Mouse (Mus musculus) cerebellum, adult 9-11 months (tissue): ENCODE measurements around the gene Pip4k2b.

Experiments used
- DNase-seq: peaks from one replicate; pipeline ENCODE4 v3.0.0; 2022

Gene Pip4k2b

GRCm38 (mm10) chr11:97689861-97690260 lies 54.6 kb downstream of the Pip4k2b start:
- DNase-seq, result peak; percentile 65

GRCm38 (mm10) chr11:97687061-97687460 lies 57.4 kb downstream of the Pip4k2b start:
- no peak for DNase-seq

DNA sequence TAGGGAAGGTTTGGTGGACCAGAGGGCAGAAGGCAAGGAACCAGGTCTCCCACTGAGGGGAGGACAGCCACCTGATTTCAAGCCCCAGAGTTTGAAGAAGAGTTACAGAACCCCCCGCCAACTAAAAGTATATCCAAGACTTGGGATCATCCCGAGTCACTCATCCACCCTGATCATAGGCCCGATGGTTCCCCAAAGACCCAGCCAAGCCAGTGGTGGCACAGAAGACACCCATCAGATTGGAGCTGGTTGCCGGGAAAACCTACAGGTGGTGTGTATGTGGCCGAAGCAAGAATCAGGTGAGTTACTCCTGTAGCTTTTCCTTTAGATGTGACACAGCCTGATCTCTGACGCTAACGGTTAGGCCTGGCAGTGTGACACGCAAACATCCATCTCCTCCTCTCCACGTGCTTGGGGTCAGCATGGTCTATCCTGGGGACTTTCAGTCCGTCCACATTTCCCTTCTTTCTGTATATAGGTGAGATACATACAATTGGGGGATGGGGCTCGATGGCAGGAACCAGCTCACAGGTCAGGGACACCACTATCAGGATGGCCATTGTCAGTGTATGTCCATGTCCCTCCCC lies 58.1 kb downstream of the Pip4k2b start:
- peak; percentile 59 for DNase-seq

- peak; percentile 95 for DNase-seq
Measured at GRCm38 (mm10) chr11:97685613-97686321, 58.7 kb downstream of the Pip4k2b start, which contains the start of gene Cisd3. Gene Cisd3 (plus strand): TSS chr11:97685826.

- DNase-seq, result peak; percentile 60
Measured at GRCm38 (mm10) chr11:97684766-97685165, 59.7 kb downstream of the Pip4k2b start.

DNA sequence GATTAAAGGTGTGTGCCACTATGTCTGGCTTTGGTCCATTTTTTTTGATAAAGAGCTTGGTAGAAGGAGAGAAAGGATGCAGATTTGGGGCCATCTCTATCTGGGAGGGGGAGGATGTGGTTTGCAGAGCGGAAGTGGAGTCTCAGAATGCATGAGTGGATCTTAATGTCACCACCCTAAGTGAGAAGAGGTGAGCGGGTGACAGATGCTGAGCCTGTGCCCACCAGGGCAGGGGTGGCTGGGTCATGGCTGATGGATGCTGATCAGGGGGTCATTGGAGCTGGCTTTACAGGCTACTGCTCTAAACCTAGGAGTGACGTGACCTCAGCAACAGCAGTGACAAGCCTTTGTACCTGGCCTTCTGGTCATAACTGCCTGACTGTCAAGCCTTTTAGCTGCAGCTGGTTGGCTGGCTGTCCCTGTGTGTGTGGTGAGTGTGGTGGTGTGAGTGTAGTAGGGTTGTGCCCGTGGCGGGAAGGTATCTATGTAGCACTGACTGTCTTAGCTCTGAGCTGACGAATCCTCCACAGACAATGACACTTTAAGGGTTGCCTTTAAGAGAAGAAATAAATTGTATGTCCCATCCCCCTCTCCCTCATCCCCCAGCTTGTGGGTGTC lies 60.3 kb downstream of the Pip4k2b start:
- DNase-seq, result no peak

DNA sequence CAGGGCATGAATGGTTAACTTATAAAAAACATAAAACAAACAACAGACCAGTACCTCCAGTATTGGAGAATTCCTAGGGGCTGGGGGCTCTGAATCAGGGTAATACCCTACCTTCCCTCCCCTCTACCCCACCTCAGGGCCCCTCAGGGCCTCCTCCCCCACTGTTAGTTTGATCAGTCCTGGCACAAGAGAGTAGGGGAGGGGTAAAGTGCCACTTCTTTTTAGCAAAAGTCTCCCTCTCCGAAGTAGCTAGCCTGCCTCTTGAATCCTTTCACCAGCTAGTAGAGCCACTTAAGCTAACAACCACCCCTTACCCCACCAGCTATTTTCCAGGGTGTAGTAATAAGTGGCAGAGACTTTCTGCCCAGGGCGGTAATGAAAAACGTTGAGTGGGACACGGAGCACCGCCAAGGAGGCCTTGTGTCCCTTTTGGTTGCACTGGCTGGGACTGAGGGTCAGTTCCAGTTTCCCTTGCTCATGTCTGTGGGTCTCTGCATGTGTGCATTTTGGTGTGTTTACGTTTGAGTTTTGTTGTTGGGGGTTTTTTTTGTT lies 61.9 kb downstream of the Pip4k2b start:
- no peak for DNase-seq

GRCm38 (mm10) chr11:97680430-97680829 lies 64.1 kb downstream of the Pip4k2b start:
- no peak for DNase-seq

DNA sequence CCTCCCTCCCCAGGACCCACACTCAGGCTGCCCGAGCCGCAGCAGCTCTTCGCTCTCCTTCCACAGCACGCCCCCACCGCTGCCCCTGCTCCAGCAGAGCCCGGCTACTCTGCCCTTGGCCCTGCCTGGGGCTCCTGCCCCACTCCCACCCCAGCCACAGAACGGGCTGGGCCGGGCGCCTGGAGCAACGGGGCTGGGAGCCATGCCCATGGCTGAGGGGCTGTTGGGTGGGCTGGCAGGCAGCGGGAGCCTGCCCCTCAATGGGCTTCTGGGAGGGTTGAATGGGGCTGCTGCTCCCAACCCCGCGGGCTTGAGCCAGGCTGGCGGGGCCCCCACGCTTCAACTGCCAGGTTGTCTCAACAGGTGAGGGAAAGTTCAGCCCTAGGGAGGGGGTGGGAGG lies 66.2 kb downstream of the Pip4k2b start:
- no peak for DNase-seq

- no peak for DNase-seq
Measured at GRCm38 (mm10) chr11:97677842-97678241, 66.7 kb downstream of the Pip4k2b start.

DNA sequence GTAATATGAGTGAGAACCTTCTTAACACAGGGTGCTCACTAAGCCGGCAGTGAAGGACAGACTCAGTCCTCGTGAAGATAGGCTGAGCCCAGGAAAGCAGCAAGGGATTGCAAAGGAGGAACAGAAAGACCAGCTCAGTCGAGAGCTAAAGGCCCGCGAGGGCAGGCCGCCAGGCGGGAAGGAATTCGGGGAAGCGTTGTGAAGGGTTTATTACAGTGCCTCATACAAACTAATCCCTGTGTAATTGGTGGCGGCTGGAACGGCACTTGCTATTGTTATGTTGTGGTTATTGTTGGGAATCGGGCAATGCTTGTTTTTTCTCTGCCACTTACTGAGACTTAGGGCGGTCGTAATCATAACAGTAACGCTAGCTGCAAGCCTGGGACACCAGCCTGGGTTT lies 67.1 kb downstream of the Pip4k2b start:
- no peak for DNase-seq

DNA sequence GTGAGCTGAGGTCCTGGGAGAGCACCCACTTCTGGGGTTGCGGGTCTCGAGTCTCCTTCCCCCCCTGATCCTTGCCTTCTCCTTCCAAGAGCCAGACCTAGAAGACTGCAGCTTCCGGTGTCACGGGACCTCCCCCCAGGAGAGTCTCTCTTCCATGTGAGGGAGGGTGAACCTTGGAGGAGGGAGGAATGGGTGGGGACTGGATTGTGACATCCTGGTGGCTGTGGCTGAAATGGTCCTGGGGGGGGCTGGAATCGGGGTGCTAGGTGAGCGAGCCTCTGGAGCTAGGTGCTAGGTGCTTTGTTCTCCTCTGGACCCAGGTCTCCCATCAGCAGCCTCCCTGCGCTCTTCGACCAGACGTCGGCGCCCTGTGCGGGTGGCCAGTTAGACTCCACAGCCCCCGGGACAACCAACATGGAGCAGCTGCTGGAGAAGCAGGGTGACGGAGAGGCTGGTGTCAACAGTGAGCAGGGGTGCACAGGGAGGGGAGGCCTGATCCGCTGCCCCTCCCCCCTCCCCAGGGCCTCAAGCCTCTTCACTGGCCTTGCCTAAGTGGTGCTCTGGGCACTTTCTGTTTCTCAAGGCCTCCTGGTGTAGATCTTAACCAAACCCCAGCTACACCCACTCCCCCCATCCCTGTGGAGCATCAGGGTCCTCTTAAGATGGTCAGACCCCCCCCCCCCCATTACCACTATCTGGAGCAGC lies 68.3 kb downstream of the Pip4k2b start:
- DNase-seq, result no peak

DNA sequence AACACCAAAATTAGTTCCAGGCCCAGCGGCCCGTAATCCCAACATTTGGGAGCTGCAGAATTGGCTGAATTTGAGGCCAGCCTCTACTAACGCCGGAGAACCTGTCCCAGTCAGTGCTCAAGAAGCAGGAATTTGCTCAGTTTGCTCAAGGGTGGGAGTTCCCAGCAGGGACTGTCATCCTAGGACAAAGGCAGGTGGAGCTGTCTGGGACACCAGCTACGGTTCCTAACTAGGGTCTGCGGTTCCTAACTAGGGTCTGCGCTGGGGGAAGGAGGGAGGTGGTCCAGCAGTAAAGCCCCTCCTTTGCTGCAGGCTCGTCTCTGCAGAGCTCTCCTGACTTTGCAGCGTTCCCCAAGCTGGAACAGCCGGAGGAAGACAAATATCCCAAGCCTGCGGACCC lies 71.4 kb downstream of the Pip4k2b start:
- DNase-seq, result no peak

- no peak for DNase-seq
Measured at GRCm38 (mm10) chr11:97671177-97671527, 73.4 kb downstream of the Pip4k2b start.

GRCm38 (mm10) chr11:97670234-97671176 lies 74.0 kb downstream of the Pip4k2b start:
- no peak for DNase-seq

- DNase-seq, result no peak
Measured at GRCm38 (mm10) chr11:97669829-97670228, 74.7 kb downstream of the Pip4k2b start.

GRCm38 (mm10) chr11:97669268-97669667 lies 75.2 kb downstream of the Pip4k2b start:
- no peak for DNase-seq

GRCm38 (mm10) chr11:97668160-97668559 lies 76.3 kb downstream of the Pip4k2b start:
- no peak for DNase-seq

- no peak for DNase-seq
Measured at GRCm38 (mm10) chr11:97666794-97667193, 77.7 kb downstream of the Pip4k2b start.

- no peak for DNase-seq
Measured at GRCm38 (mm10) chr11:97666221-97666620, 78.3 kb downstream of the Pip4k2b start.

DNA sequence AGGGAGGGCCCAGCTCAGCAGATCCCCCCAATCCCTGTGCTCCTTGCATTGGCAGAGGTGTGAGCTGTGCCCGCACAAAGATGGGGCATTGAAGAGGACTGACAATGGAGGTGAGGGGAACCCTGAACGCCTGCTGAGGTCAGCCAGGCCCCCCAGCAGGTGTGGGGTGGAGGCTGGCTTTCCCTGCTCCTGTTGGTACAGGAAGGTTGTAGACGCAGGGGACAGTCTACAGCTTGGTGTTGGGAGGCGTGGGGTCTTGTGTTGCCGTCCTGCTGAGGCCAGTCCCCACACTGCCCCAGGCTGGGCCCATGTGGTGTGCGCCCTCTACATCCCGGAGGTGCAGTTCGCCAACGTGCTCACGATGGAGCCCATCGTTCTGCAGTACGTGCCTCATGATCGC lies 79.1 kb downstream of the Pip4k2b start:
- no peak for DNase-seq
